Mouse (Mus musculus) stomach, embryonic 16.5 days (tissue): ENCODE results near the gene Fstl1. TPM values are rescaled to one million over a fixed set of nuclear protein-coding genes. Genes with fewer than 3 reads are reported as not detected.

Experiments used
- ATAC-seq: fragments of 200-750 bp; cut with Nextera tagmentation; 2 replicates; pipeline ENCODE4 v1.8.0; 2017; ENCODE audit warnings: moderate number of reproducible peaks, moderate TSS enrichment; ENCODE audit not compliant: insufficient read depth, low FRiP score
- H3K27ac ChIP-seq: fragments of 300-500 bp; sonication (generic); 2 replicates; pipeline ENCODE4 v1.5.1; 2014; ENCODE audit warnings: low read length
- H3K27me3 ChIP-seq: fragments of 300-500 bp; sonication (generic); 2 replicates; pipeline ENCODE4 v1.6.1; 2014; ENCODE audit warnings: low read length, control low read depth, mixed read lengths; ENCODE audit not compliant: control insufficient read depth, insufficient read depth
- H3K36me3 ChIP-seq: fragments of 300-500 bp; sonication (generic); 2 replicates; pipeline ENCODE4 v1.6.1; 2014; ENCODE audit warnings: low read length; ENCODE audit not compliant: control insufficient read depth, insufficient read depth
- H3K4me1 ChIP-seq: fragments of 300-500 bp; sonication (generic); 2 replicates; pipeline ENCODE4 v1.6.1; 2014; ENCODE audit warnings: low read length, control low read depth, mixed read lengths; ENCODE audit not compliant: control insufficient read depth, insufficient read depth
- H3K4me2 ChIP-seq: fragments of 300-500 bp; sonication (generic); 2 replicates; pipeline ENCODE4 v1.6.1; 2014; ENCODE audit warnings: low read depth, low read length, mixed read lengths
- H3K4me3 ChIP-seq: fragments of 300-500 bp; sonication (generic); replicated peaks from 2 replicates; pipeline ENCODE4 v1.5.1; 2014; ENCODE audit warnings: mild to moderate bottlenecking, low read length
- H3K9ac ChIP-seq: fragments of 300-500 bp; sonication (generic); 2 replicates; pipeline ENCODE4 v1.6.1; 2014; ENCODE audit warnings: low read length
- H3K9me3 ChIP-seq: fragments of 300-500 bp; sonication (generic); replicated peaks from 2 replicates; pipeline ENCODE4 v1.6.1; 2016; ENCODE audit warnings: low read length, control low read depth; ENCODE audit not compliant: control insufficient read depth
- WGBS: fragments of 180-500 bp; shearing (Covaris S2); extraction: QIAGEN DNeasy Blood & Tissue Kit; methylation state at CpG from one replicate; pipeline ENCODE4 v1.1.7; 2014; 5-methylcytosine and 5-hydroxymethylcytosine counted together
- polyA plus RNA-seq: library from polyadenylated mRNA; unstranded; fragments of >200 nt; fragmentation: Nextera tagmentation; extraction: Ambion mirVana; gene quantifications from 2 replicates; pipeline ENCODE4 v1.2.1, GENCODE M21; 2015

Gene Fstl1
- polyA plus RNA-seq, 1 experiment from 2014 or later: 417 TPM

GRCm38 (mm10) chr16:37824778-37825505, 48.3 kb downstream of the Fstl1 start:
- ATAC-seq: no peak
- Histone ChIP-seq H3K9me3 (no peaks in the 10 kb centered on the region), H3K36me3 (peaks cover 12% of the 10 kb centered on the region), H3K4me1 (no peaks in the 10 kb centered on the region), H3K4me3 (no peak overlapping the region), H3K27ac (no peak overlapping the region), H3K27me3 (no peaks in the 10 kb centered on the region), H3K4me2 (no peak overlapping the region), H3K9ac (no peak overlapping the region)
- 82% methylated on average over 12 of the region's 12 CpGs for WGBS

GRCm38 (mm10) chr16:37826286-37826685, 49.6 kb downstream of the Fstl1 start:
- H3K9me3 ChIP-seq: no peaks in the 10 kb centered on the region
- no peak overlapping the region for H3K27ac ChIP-seq
- no peak overlapping the region for H3K4me3 ChIP-seq
- ATAC-seq: no peak
- H3K36me3 ChIP-seq: peaks cover 17% of the 10 kb centered on the region
- WGBS: 94% methylated on average over 3 of the region's 3 CpGs
- no peaks in the 10 kb centered on the region for H3K4me1 ChIP-seq
- no peak overlapping the region for H3K9ac ChIP-seq
- no peak overlapping the region for H3K4me2 ChIP-seq
- no peaks in the 10 kb centered on the region for H3K27me3 ChIP-seq

GRCm38 (mm10) chr16:37831041-37831440, 54.4 kb downstream of the Fstl1 start:
- Histone ChIP-seq H3K4me2 (no peak overlapping the region), H3K4me3 (no peak overlapping the region), H3K36me3 (peaks cover 29% of the 10 kb centered on the region), H3K27me3 (no peaks in the 10 kb centered on the region), H3K9ac (no peak overlapping the region), H3K27ac (no peak overlapping the region), H3K4me1 (no peaks in the 10 kb centered on the region), H3K9me3 (no peaks in the 10 kb centered on the region)
- WGBS: 80% methylated on average over 7 of the region's 7 CpGs
- no peak for ATAC-seq

GRCm38 (mm10) chr16:37837571-37837970, 60.9 kb downstream of the Fstl1 start:
- Histone ChIP-seq H3K36me3 (peaks cover 16% of the 10 kb centered on the region), H3K27ac (no peak overlapping the region), H3K4me1 (0 out of 2 replicates have a peak, but pooled peaks cover 2% of the 10 kb centered on the region), H3K27me3 (no peaks in the 10 kb centered on the region), H3K4me2 (no peak overlapping the region), H3K9me3 (no peaks in the 10 kb centered on the region), H3K9ac (no peak overlapping the region), H3K4me3 (no peak overlapping the region)
- WGBS: 71% methylated on average over 3 of the region's 3 CpGs
- no peak for ATAC-seq

- no peak overlapping the region for H3K27ac ChIP-seq
- 46% methylated on average over 2 of the region's 2 CpGs for WGBS
Measured at GRCm38 (mm10) chr16:37842439-37842838, 65.8 kb downstream of the Fstl1 start.

GRCm38 (mm10) chr16:37843740-37844139, 67.1 kb downstream of the Fstl1 start:
- Histone ChIP-seq H3K4me1 (0 out of 2 replicates have a peak, but pooled peaks cover 2% of the 10 kb centered on the region), H3K36me3 (no peaks in the 10 kb centered on the region), H3K27ac (no peak overlapping the region), H3K9me3 (no peaks in the 10 kb centered on the region), H3K9ac (no peak overlapping the region), H3K4me3 (no peak overlapping the region), H3K4me2 (no peak overlapping the region), H3K27me3 (no peaks in the 10 kb centered on the region)
- WGBS: 86% methylated on average over 12 of the region's 12 CpGs
- no peak for ATAC-seq

More at GRCm38 (mm10) chr16:37842439-37842838, 65.8 kb downstream of the Fstl1 start:
- Histone ChIP-seq H3K4me3 (no peak overlapping the region), H3K9me3 (no peaks in the 10 kb centered on the region), H3K4me1 (0 out of 2 replicates have a peak, but pooled peaks cover 2% of the 10 kb centered on the region), H3K36me3 (no peaks in the 10 kb centered on the region), H3K9ac (no peak overlapping the region), H3K4me2 (no peak overlapping the region), H3K27me3 (no peaks in the 10 kb centered on the region)
- no peak for ATAC-seq

GRCm38 (mm10) chr16:37845202-37845925, 68.7 kb downstream of the Fstl1 start:
- no peak for ATAC-seq
- Histone ChIP-seq H3K4me1 (0 out of 2 replicates have a peak, but pooled peaks cover 2% of the 10 kb centered on the region), H3K9me3 (no peaks in the 10 kb centered on the region), H3K27ac (no peak overlapping the region), H3K4me2 (no peak overlapping the region), H3K27me3 (no peaks in the 10 kb centered on the region), H3K36me3 (no peaks in the 10 kb centered on the region), H3K4me3 (no peak overlapping the region), H3K9ac (no peak overlapping the region)
- 60% methylated on average over 7 of the region's 7 CpGs for WGBS

GRCm38 (mm10) chr16:37847081-37847480, 70.4 kb downstream of the Fstl1 start:
- Histone ChIP-seq H3K9me3 (no peaks in the 10 kb centered on the region), H3K4me2 (no peak overlapping the region), H3K9ac (no peak overlapping the region), H3K27me3 (no peaks in the 10 kb centered on the region), H3K4me1 (peaks cover 6% of the 10 kb centered on the region; the same call in 1 of the 2 replicates), H3K27ac (peak overlapping the region; percentile 10; the same call in 1 of the 2 replicates), H3K4me3 (no peak overlapping the region), H3K36me3 (no peaks in the 10 kb centered on the region)
- 84% methylated on average over 3 of the region's 3 CpGs for WGBS
- no peak for ATAC-seq

GRCm38 (mm10) chr16:37851366-37851765, 74.7 kb downstream of the Fstl1 start:
- Histone ChIP-seq H3K36me3 (no peaks in the 10 kb centered on the region), H3K9ac (no peak overlapping the region), H3K9me3 (no peaks in the 10 kb centered on the region), H3K4me3 (no peak overlapping the region), H3K4me1 (peaks cover 4% of the 10 kb centered on the region; the same call in 1 of the 2 replicates), H3K27ac (peak overlapping the region; percentile 1), H3K27me3 (no peaks in the 10 kb centered on the region), H3K4me2 (no peak overlapping the region)
- WGBS: 28% methylated on average over 5 of the region's 5 CpGs
- peak; percentile 45; the same call in 1 of the 2 replicates for ATAC-seq
